Mouse (Mus musculus) megakaryocyte, adult 5-6 weeks (primary cell): ENCODE measurements at regions not wholly inside any gene's neighbourhood (a gene's known extent, or its start where the extent isn't known, plus 50 kb on each side); places are given as distances from the start of the nearest gene placed in this dataset.

Experiments
- ATAC-seq: 2 replicates; pipeline ENCODE4 v1.8.0; 2016; ENCODE audit warnings: mild to moderate bottlenecking, inconsistent platforms; ENCODE audit not compliant: poor library complexity, severe bottlenecking

GRCm38 (mm10) chr10:44747419-44747818, 219.1 kb upstream of the Prdm1 start:
- ATAC-seq = no peak

- no peak for ATAC-seq
These were observed 215.9 kb upstream of the Prdm1 start for GRCm38 (mm10) chr10:44744221-44744620.

- ATAC-seq = no peak
These were observed 205.3 kb upstream of the Prdm1 start for GRCm38 (mm10) chr10:44733641-44734040.

- no peak for ATAC-seq
These were observed 202.4 kb upstream of the Prdm1 start for GRCm38 (mm10) chr10:44730721-44731120.

- peak; percentile 43; the same call in 1 of the 2 replicates for ATAC-seq
These were observed 200.7 kb upstream of the Prdm1 start for GRCm38 (mm10) chr10:44728963-44729362.

- no peak for ATAC-seq
These were observed 196.3 kb upstream of the Prdm1 start for GRCm38 (mm10) chr10:44724575-44724974.

GRCm38 (mm10) chr10:44723845-44724244, 195.5 kb upstream of the Prdm1 start:
- ATAC-seq = no peak

GRCm38 (mm10) chr10:44723321-44723720, 195.0 kb upstream of the Prdm1 start:
- no peak for ATAC-seq

GRCm38 (mm10) chr10:44721670-44722069, 193.4 kb upstream of the Prdm1 start:
- no peak for ATAC-seq

GRCm38 (mm10) chr10:44716612-44717011, 188.3 kb upstream of the Prdm1 start:
- no peak for ATAC-seq

GRCm38 (mm10) chr10:44715902-44716301, 187.6 kb upstream of the Prdm1 start:
- no peak for ATAC-seq

- ATAC-seq = no peak
These were observed 180.5 kb upstream of the Prdm1 start for GRCm38 (mm10) chr10:44708830-44709229.

- ATAC-seq = no peak
These were observed 175.8 kb upstream of the Prdm1 start for GRCm38 (mm10) chr10:44704143-44704542.

- ATAC-seq = peak; percentile 96
These were observed 173.8 kb upstream of the Prdm1 start for GRCm38 (mm10) chr10:44702108-44702507.

GRCm38 (mm10) chr10:44699988-44700537, 171.8 kb upstream of the Prdm1 start:
- ATAC-seq = no peak

GRCm38 (mm10) chr10:44697966-44698365, 169.7 kb upstream of the Prdm1 start:
- no peak for ATAC-seq

GRCm38 (mm10) chr10:44696973-44697372, 168.7 kb upstream of the Prdm1 start:
- no peak for ATAC-seq

GRCm38 (mm10) chr10:44691590-44692327, 163.5 kb upstream of the Prdm1 start:
- peak; percentile 91 for ATAC-seq

GRCm38 (mm10) chr10:44688555-44688954, 160.3 kb upstream of the Prdm1 start:
- no peak for ATAC-seq

- peak; percentile 83 for ATAC-seq
These were observed 157.8 kb upstream of the Prdm1 start for GRCm38 (mm10) chr10:44686055-44686454.

- 0 out of 2 replicates have a peak, but pooled peaks have one; percentile 34 for ATAC-seq
These were observed 156.9 kb upstream of the Prdm1 start for GRCm38 (mm10) chr10:44685215-44685614.

- ATAC-seq = peak; percentile 89
These were observed 148.2 kb upstream of the Prdm1 start for GRCm38 (mm10) chr10:44676506-44676905.
